Mouse (Mus musculus): ENCODE results near the gene Cdk5rap3. TPM values are rescaled to one million over a fixed set of nuclear protein-coding genes. Genes with fewer than 3 reads are reported as not detected.

Cdk5rap3 gene
- polyA plus RNA-seq, 1 experiment from 2014 or later = 96.5 TPM

DNA sequence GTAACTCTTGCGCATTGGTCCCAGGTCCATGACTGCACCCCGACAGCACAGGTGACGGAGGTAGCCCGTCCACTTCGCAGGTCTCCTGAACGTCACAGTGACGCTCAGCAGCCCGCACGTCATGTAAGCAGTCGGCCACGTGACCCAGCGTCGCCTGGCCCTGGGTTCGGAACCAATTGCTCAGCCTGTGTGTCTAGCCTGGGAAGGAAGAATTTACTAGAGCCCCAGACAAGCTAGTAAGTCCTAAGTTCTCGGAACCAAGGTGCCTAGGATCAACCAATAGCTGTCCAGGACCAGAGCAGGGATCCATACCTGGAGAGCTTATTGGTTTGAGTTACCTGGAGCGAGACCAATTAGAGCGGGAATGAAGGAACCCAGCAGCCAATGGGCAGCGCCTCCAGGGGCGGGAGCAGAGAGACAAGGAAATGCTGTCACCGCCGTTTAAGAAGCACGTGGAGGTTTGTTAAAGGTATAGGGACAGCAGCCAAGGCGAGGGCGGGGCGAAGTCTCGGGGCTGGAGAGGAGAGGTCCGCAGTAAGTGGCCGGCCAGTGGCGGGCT lies 27.5 kb upstream of the Cdk5rap3 start, which contains the start of gene Pnpo:
Pnpo (minus strand) TSS at position 241 of the 559 bp plus-strand sequence.
- Histone ChIP-seq H3K27ac (no peak within 1 kb of the TSS), H3K4me3 (peak within 1 kb of the TSS; percentile 55), H3K4me1 (peaks cover 10% of the 10 kb centered on the region; the same call in 1 of the 2 replicates), H3K4me2 (replicated peaks) (peak within 1 kb of the TSS; percentile 74), H3K9me3 (no peaks in the 10 kb centered on the region), H3K27me3 (no peaks in the 10 kb centered on the region), H3K9ac (peak within 1 kb of the TSS; percentile 41), H3K36me3 (no peaks in the 10 kb centered on the region)
- peak; percentile 96 for ATAC-seq (ENCODE audit: insufficient number of reproducible peaks, insufficient read depth, low FRiP score, low TSS enrichment)
- under 1% methylated on average over 29 of the region's 29 CpGs for WGBS

GRCm38 (mm10) chr11:96941989-96942590 lies 25.8 kb upstream of the Cdk5rap3 start:
- no peak for ATAC-seq (ENCODE audit: insufficient number of reproducible peaks, insufficient read depth, low FRiP score, low TSS enrichment)
- Histone ChIP-seq H3K4me1 (peaks cover 10% of the 10 kb centered on the region; the same call in 1 of the 2 replicates), H3K9ac (no peak overlapping the region), H3K4me2 (replicated peaks) (no peak overlapping the region), H3K27ac (no peak overlapping the region), H3K9me3 (no peaks in the 10 kb centered on the region), H3K4me3 (no peak overlapping the region), H3K36me3 (no peaks in the 10 kb centered on the region), H3K27me3 (no peaks in the 10 kb centered on the region)
- WGBS = 73% methylated on average over 6 of the region's 6 CpGs

- no peak overlapping the region for H3K9ac ChIP-seq
- no peak overlapping the region for H3K4me2 ChIP-seq (replicated peaks)
- no peak overlapping the region for H3K4me3 ChIP-seq
- no peaks in the 10 kb centered on the region for H3K27me3 ChIP-seq
- H3K9me3 ChIP-seq = no peaks in the 10 kb centered on the region
- WGBS = 81% methylated on average over 16 of the region's 16 CpGs
- H3K36me3 ChIP-seq = no peaks in the 10 kb centered on the region
- no peak for ATAC-seq (ENCODE audit: insufficient number of reproducible peaks, insufficient read depth, low FRiP score, low TSS enrichment)
- H3K27ac ChIP-seq = no peak overlapping the region
- peaks cover 6% of the 10 kb centered on the region; the same call in 1 of the 2 replicates for H3K4me1 ChIP-seq
These were observed 24.5 kb upstream of the Cdk5rap3 start for GRCm38 (mm10) chr11:96940578-96941465.

GRCm38 (mm10) chr11:96938426-96938800 lies 22.1 kb upstream of the Cdk5rap3 start:
- H3K4me1 ChIP-seq = no peaks in the 10 kb centered on the region; the same call in 1 of the 2 replicates
- H3K9me3 ChIP-seq = no peaks in the 10 kb centered on the region
- H3K4me3 ChIP-seq = no peak overlapping the region
- no peak overlapping the region for H3K9ac ChIP-seq
- ATAC-seq (ENCODE audit: insufficient number of reproducible peaks, insufficient read depth, low FRiP score, low TSS enrichment) = no peak
- no peaks in the 10 kb centered on the region for H3K27me3 ChIP-seq
- WGBS = 88% methylated on average over 6 of the region's 6 CpGs
- no peak overlapping the region for H3K4me2 ChIP-seq (replicated peaks)
- no peak overlapping the region for H3K27ac ChIP-seq
- no peaks in the 10 kb centered on the region for H3K36me3 ChIP-seq

DNA sequence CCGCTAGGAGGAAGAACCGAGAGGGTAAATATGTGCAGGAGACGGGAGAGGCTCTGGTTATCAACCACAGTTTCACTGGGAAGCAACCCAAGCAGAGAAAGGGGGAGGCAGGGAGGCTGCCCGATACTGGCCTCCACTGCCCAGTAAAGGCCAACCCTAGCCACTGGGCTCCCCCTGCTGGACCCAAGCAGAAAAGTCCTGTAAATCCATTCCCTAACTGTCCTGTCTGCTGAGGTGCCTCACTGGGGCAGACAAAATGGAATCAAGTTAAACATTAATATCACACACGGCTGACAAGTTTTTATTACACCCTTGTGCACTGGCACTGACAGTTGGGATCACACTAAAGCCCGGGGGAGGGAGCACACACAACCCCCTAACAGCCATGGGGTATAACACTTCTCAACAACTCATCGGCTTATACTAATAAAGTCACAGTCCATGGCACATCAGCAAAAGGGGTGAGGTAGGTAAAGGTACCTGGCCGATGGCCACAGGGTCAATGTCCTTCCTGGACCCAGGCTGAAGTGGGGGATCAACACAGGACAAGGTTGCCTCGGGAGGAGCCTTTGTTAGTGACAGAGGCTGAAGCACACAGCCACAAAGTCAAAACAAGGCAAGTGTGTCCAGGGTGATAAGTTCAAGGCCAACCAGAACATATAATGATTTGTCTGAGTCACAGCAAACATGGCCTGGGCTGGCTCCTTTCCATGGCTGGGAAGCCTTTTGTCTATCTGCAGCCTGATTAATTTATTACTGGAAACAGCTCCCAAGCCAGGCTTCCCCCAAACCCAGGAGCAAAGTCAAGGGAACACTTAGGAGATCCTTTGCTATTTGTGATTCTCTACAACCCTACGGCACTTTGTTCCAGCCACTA lies 21.5 kb upstream of the Cdk5rap3 start:
- Histone ChIP-seq H3K4me1 (no peaks in the 10 kb centered on the region), H3K27me3 (no peaks in the 10 kb centered on the region), H3K4me3 (no peak overlapping the region), H3K9ac (no peak overlapping the region), H3K4me2 (replicated peaks) (no peak overlapping the region), H3K9me3 (no peaks in the 10 kb centered on the region), H3K27ac (no peak overlapping the region), H3K36me3 (no peaks in the 10 kb centered on the region)
- no peak for ATAC-seq (ENCODE audit: insufficient number of reproducible peaks, insufficient read depth, low FRiP score, low TSS enrichment)
- WGBS = 55% methylated on average over 10 of the region's 10 CpGs

DNA sequence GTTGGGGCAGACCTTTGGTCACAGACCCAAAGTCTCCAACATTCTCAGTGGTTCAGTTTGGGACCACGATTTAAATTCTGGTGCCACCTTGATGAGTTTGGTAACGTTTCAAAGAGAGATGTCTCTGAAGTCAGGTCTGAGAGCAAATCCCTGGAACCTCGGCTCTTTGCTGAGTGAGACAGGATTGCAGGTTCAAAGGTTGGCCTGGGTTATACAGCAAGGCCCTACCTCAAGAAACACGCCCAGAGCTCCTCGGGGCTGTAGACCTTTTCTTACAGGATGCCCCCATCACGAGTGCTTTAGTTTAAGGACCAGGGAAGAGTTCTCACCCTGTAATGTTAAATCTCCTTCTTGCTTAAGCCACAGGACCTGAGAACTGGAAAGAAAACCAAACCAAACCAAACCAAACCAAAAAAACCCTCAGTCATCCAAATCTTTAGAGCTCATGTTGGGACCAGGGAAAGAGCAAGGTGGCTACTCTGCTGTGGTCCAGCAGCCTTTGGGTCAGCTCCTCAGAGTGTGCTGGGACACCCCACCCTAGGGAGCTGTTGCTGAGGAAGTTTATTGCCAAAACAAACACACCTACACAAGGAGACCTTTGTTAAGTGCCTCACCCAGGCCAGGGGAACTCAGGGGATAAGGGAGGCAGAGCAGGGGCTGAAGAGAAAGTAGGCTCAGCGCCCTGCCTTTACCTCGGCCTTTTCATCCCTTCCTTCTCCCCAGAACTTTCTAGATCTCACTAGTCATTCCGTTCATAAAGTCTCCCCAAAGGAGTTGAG lies 19.8 kb upstream of the Cdk5rap3 start:
- H3K4me1 ChIP-seq = no peaks in the 10 kb centered on the region
- H3K4me3 ChIP-seq = no peak overlapping the region
- WGBS = 88% methylated on average over 9 of the region's 9 CpGs
- no peaks in the 10 kb centered on the region for H3K36me3 ChIP-seq
- no peak for ATAC-seq (ENCODE audit: insufficient number of reproducible peaks, insufficient read depth, low FRiP score, low TSS enrichment)
- H3K27ac ChIP-seq = no peak overlapping the region
- no peak overlapping the region for H3K9ac ChIP-seq
- H3K9me3 ChIP-seq = no peaks in the 10 kb centered on the region
- no peak overlapping the region for H3K4me2 ChIP-seq (replicated peaks)
- H3K27me3 ChIP-seq = no peaks in the 10 kb centered on the region

GRCm38 (mm10) chr11:96934921-96935356 lies 18.6 kb upstream of the Cdk5rap3 start:
- no peak overlapping the region for H3K27ac ChIP-seq
- H3K4me1 ChIP-seq = 0 out of 2 replicates have a peak, but pooled peaks cover under 1% of the 10 kb centered on the region
- no peak overlapping the region for H3K4me3 ChIP-seq
- 0 out of 2 replicates have a peak, but pooled peaks cover 1% of the 10 kb centered on the region for H3K27me3 ChIP-seq
- peak; percentile 64; the same call in 1 of the 2 replicates for ATAC-seq (ENCODE audit: insufficient number of reproducible peaks, insufficient read depth, low FRiP score, low TSS enrichment)
- no peaks in the 10 kb centered on the region for H3K36me3 ChIP-seq
- no peaks in the 10 kb centered on the region for H3K9me3 ChIP-seq
- 23% methylated on average over 12 of the region's 12 CpGs for WGBS
- H3K4me2 ChIP-seq (replicated peaks) = peak overlapping the region; percentile 23; the same call in 1 of the 2 replicates
- no peak overlapping the region for H3K9ac ChIP-seq

GRCm38 (mm10) chr11:96933562-96934276 lies 17.4 kb upstream of the Cdk5rap3 start:
- no peak overlapping the region for H3K27ac ChIP-seq
- no peak overlapping the region for H3K4me3 ChIP-seq
- H3K27me3 ChIP-seq = peaks cover 13% of the 10 kb centered on the region
- 90% methylated on average over 13 of the region's 13 CpGs for WGBS
- no peak for ATAC-seq (ENCODE audit: insufficient number of reproducible peaks, insufficient read depth, low FRiP score, low TSS enrichment)
- no peak overlapping the region for H3K9ac ChIP-seq
- H3K9me3 ChIP-seq = no peaks in the 10 kb centered on the region
- no peak overlapping the region for H3K4me2 ChIP-seq (replicated peaks)
- H3K36me3 ChIP-seq = no peaks in the 10 kb centered on the region
- H3K4me1 ChIP-seq = peaks cover 10% of the 10 kb centered on the region

DNA sequence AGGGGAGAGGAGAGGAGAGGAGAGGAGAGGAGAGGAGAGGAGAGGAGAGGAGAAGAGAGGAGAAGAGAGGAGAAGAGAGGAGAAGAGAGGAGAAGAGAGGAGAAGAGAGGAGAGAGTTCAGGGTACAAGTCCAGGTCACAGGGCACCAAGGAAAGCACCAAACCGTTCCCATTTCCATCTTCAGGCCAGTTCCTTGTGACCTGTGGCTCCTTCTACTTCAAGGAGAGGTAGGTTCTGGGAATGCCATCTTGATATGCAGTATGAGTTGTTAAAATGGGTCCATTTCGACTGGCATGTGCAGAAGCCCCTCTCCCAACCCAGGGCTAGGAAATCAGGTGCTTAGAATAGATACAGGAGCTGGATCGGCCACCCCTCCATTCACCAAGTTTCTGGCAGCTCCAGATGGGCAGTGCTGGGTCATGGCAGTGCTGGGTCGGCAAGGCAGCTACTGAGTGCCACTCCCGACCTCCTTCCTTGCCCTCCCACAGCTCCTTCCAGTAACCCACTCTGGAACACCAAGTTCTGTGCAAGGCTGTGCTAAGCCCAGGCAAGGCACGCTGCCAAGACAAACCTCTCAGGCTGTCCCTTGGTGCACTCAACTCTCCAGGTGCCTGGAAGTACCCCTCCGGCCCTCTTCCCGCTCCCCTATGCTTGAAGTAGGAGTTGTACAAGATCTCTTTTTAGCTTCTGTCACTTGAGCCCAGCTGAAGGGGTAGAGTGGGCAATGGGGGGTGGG lies 15.2 kb upstream of the Cdk5rap3 start:
- no peaks in the 10 kb centered on the region for H3K9me3 ChIP-seq
- H3K4me2 ChIP-seq (replicated peaks) = no peak overlapping the region
- H3K27ac ChIP-seq = no peak overlapping the region
- no peak overlapping the region for H3K9ac ChIP-seq
- H3K4me1 ChIP-seq = peaks cover 14% of the 10 kb centered on the region
- H3K27me3 ChIP-seq = peaks cover 21% of the 10 kb centered on the region
- peak; percentile 19; the same call in 1 of the 2 replicates for ATAC-seq (ENCODE audit: insufficient number of reproducible peaks, insufficient read depth, low FRiP score, low TSS enrichment)
- WGBS = 52% methylated on average over 8 of the region's 8 CpGs
- no peaks in the 10 kb centered on the region for H3K36me3 ChIP-seq
- no peak overlapping the region for H3K4me3 ChIP-seq

All from embryonic facial prominence, embryonic 12.5 days (tissue).